Mouse (Mus musculus): ENCODE measurements around the gene Ago1.

Gene Ago1

DNA sequence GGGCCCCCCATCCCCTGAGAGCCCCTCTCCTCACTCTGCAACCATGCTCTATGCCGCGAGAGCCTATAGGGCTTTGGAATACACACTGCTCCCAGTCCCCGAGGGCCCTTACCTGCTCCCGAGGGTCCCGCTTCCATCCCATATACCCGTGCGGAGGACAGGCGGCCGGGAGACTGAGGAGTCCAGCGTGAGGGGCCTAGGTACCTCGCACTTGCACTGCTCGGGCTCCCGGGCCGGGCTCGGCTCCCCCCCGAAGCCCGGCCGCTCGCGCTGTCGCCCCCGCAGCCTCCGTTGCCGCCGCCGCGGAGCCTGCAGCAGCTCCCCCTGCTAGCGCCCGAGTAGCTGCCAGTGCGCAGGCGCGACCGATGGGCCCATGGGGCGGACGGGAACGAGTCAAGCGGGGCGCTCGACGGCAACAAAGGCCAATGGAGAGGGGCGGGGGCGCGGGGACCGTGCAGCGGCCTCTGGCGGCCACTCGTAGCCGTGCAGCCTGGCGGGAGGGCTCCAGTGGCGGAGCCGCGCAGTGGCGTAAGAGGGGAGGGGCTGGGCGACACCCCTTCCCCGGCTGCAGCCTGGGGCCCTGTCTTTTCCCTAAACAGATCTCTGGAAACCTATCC is at the start of gene Ago1:
Gene Ago1, minus strand, starts transcription at position 299 of the 617 bp plus-strand sequence.
- DNase-seq: peak; percentile 96

DNA sequence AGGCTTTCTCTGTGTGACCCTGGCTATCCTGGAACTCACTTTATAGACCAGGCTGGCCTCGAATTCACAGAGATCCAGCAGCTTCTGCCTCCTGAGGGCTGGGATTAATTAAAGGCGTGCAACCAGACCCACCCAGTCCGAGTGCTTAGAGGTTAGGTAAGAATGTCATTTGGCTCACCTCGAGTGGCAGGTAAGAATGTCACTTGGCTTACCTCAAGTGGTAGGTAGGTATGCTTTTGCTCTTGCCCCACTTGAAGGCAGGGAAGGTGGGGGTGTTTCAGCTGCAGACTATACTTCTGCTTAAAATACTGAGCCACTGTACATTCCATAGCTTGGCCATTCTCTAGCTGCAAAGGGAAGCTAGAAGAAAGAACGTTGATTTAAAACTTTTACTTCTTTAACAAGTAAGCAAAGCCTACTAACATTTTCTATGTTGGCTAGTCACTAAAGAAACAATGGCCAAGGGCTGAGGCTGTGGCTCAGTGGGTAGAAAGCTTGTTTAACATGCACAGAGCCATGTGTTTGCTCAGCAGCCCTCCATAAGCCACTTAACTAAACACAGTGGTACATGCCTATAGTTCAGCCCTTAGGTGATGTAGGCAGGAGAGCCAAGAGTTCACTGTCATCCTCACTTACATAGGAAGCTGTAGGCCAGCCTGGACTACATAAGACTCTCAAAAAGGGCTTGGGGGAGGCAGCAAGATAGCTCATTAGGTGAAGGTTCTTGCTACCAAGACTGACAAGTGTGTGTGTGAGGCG is 44.1 kb upstream of the Ago1 start:
- DNase-seq: no peak

DNA sequence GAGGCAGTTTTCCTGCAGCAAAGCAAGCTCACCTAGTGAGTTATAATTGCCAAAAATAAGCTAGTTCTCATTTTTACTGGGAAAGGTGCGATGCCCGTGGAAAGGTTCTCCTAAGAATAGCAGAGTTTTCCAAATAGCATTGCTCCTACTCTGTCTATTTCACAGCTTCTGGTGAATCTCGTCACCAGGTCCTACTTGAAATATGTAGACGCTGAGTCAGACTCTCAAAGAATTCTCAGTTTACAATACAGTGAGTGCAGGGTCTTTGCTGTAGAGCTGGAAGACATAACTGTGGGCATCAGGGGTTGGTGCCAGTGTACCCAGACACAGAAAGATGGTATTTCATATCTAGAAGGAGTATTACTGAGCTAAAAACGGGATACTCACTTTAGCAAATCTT is 42.6 kb upstream of the Ago1 start:
- DNase-seq: no peak

DNA sequence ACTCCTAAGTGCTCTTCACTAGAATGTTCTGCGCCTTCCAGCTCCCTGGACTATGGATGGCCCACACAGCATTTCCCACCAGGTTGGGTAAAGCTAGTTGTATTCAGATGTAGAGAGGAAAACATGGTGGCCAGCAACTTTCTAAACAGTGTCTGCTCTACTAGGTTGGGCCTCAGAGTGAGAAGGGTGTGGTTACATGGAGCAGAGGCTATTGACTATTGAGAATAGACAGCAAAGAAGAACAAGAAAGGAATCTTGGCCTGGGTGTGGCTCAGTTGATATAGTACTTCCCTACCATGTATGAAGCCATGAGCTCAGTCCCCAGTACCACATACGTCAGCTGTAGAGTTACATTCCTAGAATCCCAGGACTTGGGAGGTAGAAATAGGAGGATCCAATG is 40.7 kb upstream of the Ago1 start:
- no peak for DNase-seq

DNA sequence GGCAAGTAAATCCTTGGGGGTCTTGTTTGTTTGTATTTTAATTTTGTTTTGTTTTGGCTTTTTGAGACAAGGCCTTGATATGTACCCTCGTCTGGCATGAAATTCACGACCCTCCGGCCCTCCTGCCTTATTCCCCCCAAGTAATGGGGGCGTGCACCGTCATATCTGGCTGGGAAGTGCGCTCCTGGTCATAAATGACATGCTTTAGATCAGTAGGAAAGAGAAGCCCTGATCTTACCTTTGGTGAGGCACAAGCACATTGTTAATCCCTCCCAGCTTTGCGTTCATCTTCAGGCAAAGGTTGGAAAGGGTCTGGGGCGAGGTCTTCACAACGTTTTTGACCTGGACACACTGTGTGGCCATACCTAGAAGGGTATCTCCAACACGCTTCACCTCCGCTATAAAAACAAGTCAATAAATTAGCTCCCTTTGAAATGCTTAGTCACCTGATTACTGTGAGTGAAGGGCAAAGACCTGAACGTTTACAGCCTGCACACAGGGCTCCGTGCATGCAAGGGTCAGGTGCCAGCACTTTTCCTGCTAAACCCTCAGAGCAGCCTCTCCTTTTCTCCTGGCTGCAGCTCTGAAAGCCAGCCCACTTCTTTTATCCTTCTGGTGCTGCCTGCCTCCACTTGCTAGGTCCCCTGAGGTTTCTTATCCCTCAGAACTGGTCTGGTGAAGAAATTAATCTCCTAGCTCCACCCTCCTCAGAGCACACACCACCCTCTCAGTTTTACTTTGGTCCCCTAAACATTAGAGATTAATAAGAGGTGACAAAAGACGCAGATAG is 39.9 kb upstream of the Ago1 start:
- no peak for DNase-seq

DNA sequence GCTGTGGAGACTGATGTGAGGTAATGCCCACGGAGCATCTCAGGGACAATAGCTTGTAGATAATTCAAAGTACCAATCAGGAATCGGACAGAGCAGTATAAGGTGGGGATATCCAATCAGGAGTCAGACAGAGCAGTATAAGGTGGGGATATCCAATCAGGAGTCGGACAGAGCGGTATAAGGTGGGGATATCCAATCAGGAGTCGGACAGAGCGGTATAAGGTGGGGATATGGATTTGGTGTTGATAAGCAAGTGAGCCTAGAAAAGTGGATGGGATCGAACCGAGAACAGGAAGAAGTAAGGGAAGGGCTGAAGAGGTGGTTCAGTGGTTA is 34.6 kb upstream of the Ago1 start:
- DNase-seq: no peak

DNA sequence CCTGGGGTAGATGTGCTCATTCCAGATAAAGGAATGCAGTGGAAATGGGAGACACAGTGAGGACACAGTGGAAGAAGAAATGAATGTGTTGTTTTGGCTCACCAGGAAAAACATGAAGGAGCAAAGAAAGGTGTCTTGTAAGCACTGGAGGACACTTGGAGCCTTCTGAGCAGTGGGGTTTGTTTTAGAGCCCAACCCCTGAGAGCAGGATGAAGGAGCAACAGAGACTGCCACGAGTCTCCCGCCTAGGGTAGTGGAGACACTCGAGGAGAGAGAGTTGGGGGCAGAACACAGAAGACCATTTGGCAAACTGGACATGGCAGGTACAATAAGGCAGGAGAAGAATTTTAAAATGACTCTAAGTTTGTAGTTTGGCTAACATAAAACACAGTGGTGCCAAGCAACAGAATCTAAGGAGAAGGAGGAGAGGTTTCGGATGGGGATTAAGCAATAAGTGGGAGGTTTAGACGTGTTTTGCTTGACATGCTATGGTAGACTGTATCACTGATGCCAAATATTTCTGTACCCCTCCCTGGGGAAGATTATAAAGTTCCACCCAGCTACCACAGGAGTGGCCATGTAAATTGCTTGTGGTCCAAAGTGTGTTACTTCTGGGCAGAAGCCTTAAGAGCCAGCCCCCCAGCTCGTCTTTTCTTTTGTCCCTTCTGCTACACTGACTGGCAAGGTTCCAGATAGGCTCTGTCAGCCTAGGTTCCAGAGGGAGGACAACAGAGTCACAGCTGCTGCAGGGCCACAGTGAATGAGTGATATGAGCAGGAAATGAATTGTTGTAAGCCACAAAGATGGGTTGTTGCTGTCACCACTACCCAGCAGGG is 34.0 kb upstream of the Ago1 start:
- DNase-seq: peak; percentile 34

DNA sequence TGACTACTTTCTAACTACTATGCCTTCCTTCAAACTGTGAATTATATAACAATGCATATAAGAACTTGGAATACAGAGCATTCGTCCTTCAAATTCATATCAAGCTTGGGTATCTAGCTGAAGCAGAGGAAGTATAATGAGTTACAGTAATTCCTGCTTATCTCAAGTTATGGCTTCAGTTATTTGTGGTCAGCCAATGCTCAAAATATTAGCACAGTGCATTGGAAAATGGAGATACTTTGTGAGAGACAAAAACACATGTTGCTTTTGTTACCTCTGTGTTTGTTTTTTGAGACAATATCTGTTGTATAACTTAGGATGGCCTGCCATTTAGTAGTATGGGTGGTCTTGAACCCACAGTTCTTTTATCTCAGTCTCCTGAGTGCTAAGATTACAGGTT is 30.2 kb upstream of the Ago1 start:
- no peak for DNase-seq

DNA sequence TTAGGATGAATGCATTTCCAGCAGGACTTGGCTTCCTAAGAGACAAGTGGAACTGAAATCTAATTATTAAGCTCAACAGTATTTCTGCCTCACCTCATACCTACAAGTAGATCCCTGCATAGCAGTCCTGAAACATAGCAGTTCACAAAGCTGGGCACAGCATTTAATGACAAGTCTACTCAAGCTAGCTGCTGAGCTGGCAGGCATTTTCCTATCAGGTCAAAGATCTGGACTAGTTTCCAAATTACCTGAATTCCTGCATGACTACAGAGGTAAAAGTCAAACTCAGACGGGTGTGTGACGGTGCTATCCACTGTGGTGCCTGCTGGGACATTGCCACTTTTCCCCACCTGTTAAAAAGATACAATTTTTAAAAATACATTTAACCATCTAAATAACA is 28.6 kb upstream of the Ago1 start:
- DNase-seq: no peak

DNA sequence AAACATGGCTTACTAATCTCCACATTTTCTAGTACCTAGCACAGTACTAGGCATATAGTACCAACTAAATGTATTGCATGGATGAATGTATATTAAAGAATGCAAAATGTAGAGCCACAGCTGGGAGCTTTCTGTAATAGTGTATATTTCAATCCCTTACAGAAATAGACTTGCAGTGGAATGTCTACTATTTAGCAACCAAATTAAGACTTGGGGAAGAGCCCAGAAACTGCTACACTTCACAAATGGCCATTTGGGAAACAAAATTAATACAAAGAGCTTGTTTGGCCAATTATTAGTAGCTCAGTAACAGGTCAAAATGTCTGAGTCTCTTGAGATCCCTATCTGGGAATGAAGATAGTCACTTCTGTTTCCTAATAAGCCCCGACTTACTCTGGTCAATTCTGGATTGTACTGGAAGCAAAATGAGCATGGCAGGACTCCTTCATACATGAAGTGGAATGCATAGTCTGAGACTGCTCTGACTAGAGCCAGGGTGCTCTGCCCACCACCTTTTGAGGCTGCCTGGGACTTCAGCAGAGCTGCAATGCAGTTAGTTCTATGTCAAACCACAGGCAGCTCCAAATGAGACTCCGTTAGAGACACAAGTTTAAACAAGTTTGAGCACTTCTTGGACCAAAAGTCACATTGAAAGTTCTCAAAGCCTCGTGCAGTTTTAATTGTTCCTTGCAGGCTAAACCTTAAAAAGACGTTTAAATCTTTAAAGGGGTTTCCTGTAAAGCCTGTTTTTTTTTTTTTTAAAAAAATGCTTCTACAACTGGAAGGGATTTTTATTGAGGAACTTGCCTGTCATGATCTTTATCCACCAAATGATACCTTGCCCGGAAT is 27.8 kb upstream of the Ago1 start:
- DNase-seq: no peak

DNA sequence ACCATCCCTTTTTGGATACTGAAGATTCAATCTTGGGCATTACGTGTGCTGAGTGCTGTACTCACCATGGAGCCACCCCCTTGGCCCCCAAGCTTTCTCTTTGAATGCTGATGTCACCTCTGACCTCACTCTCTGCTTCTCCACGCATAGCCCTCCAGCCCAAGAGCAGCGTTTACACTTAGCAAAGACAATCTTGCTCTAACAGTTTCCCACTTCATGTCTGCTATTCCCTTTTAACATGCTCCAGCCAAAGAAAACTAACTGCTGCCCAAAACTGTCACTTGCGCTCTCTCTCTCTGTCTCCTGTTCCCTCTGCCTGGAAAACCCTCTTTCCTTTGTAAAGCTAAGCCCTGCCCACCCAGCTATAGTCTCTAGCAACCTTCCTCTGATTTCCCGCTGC is 27.1 kb upstream of the Ago1 start:
- peak; percentile 19 for DNase-seq

DNA sequence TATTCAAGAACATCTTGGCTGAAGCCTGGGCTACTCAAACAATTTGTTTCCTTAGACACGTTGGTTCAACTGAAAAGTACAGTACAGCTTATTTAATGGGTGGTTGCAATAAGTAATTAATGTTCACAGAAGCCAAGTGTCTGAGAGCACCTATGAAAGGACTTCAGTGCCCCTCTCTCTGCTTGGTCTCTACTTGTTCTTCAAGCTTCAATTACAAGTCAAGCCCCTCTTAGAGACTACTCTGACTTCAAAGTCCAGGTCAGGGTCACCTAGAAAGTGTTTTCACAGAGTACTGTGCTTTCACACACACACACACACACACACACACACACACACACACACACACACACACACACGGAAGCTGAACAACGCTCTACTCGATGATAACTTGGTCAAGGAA is 25.0 kb upstream of the Ago1 start:
- DNase-seq: no peak

DNA sequence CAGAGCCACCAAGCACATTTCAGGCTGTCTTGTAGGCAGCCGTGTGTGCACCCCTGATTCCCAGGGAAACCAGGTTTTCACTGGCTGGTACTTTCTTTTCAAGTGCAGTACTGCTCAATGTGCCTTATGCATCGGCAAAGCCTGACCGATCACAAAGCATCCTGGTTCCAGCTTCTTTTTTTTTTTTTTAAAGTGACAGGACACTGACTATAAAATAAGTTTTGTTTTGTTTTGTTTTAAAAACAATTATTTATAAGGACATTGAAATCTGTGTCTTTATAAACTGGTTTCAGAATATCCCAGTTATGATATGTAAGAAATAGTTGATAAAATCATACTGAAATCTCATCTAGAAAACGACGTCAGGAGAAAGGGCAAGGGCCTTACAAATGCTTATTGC is 23.6 kb upstream of the Ago1 start:
- no peak for DNase-seq

DNA sequence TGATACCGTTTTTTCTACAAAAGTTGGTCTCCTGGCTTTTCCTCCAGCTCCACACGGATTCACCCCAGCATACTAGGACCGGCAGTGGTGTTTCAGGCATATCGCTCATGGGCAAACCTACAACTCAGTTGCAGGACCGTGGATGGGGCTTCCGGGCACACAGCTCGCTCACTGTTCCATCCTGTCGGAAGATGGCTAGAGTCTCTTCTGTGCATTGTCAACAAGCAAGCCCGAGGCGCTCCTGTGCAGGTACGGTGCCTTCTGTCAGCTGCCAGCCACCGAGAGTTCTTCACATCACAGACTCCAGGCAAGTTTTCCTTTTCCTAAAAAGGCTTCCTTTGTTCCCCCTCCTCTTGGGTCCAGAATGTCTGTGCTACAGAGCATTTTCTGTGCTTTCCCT is 22.3 kb upstream of the Ago1 start:
- no peak for DNase-seq

DNA sequence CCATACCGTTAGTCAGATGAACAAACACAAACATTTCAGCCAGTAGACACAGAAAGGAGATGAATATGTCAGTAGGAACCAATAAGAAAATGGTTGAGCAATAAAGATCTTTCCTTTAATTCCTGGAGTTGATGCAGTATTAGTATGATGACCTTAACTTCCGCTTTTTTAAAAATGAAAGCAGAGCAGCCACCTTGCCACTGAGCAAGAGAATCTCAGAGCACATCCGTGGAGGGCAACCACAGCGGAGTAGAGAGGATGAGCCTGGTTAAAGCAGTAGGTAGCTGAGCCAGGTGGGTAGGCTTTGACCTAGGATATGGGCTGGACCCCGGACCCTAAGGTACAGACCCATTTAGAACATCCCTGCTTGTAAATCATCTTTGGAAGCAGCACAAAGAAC is 21.4 kb upstream of the Ago1 start:
- DNase-seq: no peak

DNA sequence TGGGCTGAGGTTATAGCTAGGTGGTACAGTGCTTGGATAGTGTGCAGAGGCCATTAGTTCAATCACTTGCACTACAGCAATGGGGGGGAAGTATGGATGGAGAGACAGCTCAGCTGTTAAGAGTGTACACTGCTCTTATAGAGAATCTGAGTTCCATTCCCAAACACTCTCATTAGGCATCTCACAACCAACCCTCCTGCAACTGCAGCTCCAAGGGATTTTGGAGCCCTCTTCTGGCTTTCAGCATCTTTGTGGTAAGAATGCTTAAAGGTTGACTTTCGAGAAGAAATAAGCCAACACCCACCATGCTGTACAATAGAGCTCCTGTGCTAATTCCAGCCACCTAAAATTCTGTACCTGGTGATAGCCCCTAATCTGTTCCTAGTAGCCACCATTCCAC is 17.8 kb upstream of the Ago1 start:
- DNase-seq: no peak

DNA sequence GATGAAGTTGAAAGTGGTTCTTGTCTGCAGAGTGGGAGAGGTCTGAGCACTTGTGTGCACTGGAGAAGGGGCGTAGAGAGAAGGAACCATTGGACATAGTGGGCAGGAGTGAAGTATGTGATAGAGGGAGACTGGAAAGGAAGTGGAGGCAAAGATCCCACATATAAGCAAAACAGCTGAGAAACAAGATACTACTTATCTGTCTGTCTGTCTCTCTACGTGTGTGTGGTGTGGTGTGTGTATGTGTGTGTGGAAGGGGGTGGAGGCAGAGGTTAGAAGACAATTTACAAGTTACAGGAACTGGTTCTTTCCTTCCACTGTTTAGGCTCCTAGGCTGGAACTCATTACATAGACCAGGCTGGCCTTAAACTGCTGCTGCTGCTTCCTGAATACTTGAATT is 16.7 kb upstream of the Ago1 start:
- DNase-seq: no peak

DNA sequence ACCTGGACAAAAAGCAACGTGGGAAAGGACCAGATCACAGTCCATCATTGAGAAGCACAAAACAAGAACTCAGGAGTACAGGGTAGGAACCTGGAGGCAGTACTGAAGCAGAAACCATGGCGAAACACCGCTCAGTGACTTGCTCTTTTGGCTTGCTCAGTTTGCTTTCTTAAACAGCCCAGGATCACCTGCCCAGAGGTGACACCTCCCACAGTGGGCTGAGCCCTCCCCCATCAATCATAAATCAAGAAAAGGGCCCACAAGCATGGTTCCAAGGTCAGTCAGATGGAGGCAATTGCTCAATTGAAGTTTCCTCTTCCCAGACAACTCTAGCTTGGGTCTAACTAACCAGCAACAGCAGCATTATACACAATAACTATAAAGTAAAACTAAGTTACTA is 15.5 kb upstream of the Ago1 start:
- no peak for DNase-seq

DNA sequence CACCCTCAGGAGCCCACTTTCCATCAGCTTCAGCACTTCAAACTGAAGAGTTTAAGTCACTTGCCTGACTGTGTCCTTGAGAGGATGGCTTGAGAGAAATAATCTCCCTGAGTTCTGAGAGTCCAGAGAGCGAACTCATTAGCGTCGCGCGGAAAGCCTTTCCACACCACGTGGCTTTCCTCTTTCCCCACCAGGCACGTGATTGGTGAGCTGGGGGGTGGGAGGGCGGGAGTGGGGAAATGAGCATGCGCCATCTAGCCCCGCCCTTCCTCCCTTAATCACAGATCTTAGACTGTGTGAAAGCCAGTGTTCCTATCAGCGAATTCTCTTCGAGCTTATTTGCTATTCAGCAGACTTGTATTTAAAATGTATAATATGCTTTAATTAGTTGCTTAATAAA is 14.6 kb upstream of the Ago1 start:
- no peak for DNase-seq

DNA sequence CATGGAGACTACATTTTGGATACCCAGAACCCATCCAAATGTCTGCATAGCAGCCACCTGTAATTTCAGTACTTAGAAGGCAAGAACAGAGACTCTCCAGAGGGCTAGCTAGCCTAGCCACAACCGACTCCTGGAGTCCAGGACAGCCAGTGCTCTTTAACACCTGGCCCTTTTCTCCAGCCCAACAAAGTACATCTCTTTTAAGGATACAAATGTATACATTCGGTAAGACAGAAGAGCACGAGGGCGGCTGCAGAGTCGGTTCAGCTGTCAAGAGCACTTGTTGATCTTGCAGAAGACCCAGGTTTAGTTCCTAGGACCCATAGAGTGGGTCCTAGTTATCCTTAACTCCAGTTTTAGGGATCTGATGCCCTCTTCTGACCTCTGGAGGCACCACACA is 13.1 kb upstream of the Ago1 start:
- no peak for DNase-seq

DNA sequence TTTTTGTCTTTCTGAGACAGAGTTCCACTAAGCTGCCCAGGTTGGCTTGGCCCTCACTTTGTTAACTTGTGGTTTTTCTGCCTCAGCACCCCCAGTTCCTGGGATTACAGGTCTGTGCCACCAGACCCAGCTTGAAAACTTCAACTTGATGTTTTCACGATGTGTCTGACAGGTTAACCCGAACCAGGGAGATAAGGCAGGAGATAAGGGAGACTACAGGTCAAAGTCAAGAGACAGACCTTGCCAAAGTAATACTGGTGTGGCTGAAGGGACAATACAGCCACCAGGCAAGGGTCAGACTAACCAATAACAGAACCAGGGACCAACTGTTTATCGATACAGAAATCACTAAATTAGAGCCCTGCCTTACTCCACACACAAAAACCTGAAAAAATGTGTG is 11.9 kb upstream of the Ago1 start:
- DNase-seq: no peak

DNA sequence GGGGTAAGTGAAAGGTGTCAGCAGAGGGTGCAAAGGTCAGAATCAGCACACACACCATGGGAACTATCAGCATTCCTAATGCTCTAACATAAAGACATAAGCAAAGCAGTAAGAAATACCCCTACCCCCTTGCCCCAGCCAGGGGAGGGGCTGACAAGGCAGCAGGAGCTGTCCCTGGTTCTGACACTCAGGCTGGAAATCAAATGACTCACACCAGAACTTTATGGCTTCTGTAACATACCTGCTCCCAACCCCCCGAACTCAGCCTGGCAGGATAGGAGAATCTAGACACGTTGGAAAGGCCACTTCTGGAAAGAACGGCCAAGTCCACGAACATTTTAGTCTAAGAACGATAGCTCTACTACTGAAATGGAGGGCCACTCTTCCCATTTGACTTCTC is 4.6 kb upstream of the Ago1 start:
- peak; percentile 40 for DNase-seq
